Mouse (Mus musculus): Measurements from ENCODE around the gene Slc23a3. TPM values are rescaled to one million over a fixed set of nuclear protein-coding genes. Genes with fewer than 3 reads are reported as not detected.
A peak's percentile ranks its signal among the peaks of the same experiment; 100 is the strongest.

The Slc23a3 gene
- polyA plus RNA-seq, 1 experiment from 2014 or later, result 0.72 TPM

DNA sequence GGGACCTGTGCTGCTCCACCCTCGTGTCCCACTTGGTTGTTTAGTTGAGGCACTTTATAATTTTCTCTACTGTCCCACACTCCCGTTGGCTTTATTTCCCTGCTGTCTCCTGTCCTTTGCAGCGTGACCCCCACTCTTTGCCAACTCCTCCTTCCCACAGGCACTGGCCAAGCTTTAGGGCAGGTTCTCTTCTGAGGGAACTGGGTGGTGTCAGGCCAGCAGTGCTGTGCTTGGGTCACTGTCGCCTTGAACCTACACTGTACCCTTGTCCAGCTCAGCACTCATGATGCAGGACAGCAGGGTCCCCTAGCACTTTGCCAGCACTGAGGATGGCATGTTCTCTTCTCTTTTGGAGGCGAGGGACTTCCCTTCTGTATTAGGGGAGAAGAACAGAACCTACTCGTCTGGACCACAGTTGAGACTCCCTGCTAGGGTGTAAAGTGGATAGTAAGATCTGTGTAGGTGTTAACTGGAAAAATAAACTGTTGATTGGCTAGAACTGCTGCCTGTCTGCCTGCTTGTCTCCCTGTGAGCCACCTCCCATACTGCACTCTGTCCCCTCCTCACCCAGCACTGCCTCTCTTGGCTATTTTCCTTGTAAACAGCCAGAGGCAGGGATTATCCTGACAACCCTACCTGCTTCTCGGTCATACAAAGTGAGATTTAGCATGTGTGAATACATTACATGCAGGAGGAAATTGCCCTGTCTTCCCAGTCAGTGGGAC is 13.9 kb upstream of the Slc23a3 start:
- Histone ChIP-seq H3K9ac (ENCODE audit: low read length) (no peak overlapping the region), H3K4me2 (ENCODE audit: low read length) (no peak overlapping the region), H3K4me1 (ENCODE audit: control insufficient read depth in 2 of 2, insufficient read depth in 2 of 2, low read length in 2 of 2) (peaks cover 0 to 9% of the 10 kb centered on the region in 2 experiments; a peak in 2 of 4 replicates), H3K4me3 (ENCODE audit: control insufficient read depth in 1 of 2, insufficient read depth in 1 of 2, low read depth in 1 of 2, low read length in 2 of 2) (no peak overlapping the region), H3K27me3 (ENCODE audit: control insufficient read depth, insufficient read depth, low read length) (no peaks in the 10 kb centered on the region), H3K9me3 (ENCODE audit: control insufficient read depth, low read length) (no peaks in the 10 kb centered on the region), H3K27ac (replicated peaks in 1 of 2; ENCODE audit: control insufficient read depth in 1 of 2, insufficient read depth in 1 of 2, low read depth in 2 of 2, low read length in 2 of 2) (no peak overlapping the region), H3K36me3 (ENCODE audit: control insufficient read depth, insufficient read depth, low read length) (peaks cover 56% of the 10 kb centered on the region)
- no peak for ATAC-seq (ENCODE audit: insufficient number of reproducible peaks, insufficient read depth, low FRiP score, low read depth)
- 63% methylated on average over 7 of the region's 7 CpGs for WGBS

DNA sequence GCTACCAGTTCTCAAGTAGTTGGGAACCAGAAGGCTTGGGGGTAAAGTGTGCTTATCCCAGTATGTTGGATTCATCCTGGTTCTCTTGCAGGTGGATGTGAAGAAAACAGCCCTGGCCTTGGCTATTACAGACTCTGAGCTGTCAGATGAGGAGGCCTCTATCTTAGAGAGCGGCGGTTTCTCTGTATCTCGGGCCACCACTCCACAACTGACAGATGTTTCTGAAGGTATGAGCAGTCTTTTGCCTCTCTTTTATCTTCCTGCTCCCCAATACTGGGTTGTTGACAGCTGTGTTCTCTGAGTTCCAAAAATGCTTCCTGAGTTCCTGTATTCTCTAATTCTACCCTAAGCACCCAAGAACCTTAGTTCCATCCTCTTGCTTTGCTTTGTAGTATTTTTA is 11.9 kb upstream of the Slc23a3 start:
- Histone ChIP-seq H3K4me1 (ENCODE audit: control insufficient read depth in 2 of 2, insufficient read depth in 2 of 2, low read length in 2 of 2) (peaks cover 5 to 18% of the 10 kb centered on the region in 2 experiments), H3K27ac (replicated peaks in 1 of 2; ENCODE audit: control insufficient read depth in 1 of 2, insufficient read depth in 1 of 2, low read depth in 2 of 2, low read length in 2 of 2) (no peak overlapping the region), H3K9ac (ENCODE audit: low read length) (no peak overlapping the region), H3K36me3 (ENCODE audit: control insufficient read depth, insufficient read depth, low read length) (peaks cover 56% of the 10 kb centered on the region), H3K4me3 (ENCODE audit: control insufficient read depth in 1 of 2, insufficient read depth in 1 of 2, low read depth in 1 of 2, low read length in 2 of 2) (no peak overlapping the region), H3K4me2 (ENCODE audit: low read length) (no peak overlapping the region), H3K27me3 (ENCODE audit: control insufficient read depth, insufficient read depth, low read length) (no peaks in the 10 kb centered on the region), H3K9me3 (ENCODE audit: control insufficient read depth, low read length) (no peaks in the 10 kb centered on the region)
- WGBS, result 89% methylated on average over 3 of the region's 3 CpGs
- ATAC-seq (ENCODE audit: insufficient number of reproducible peaks, insufficient read depth, low FRiP score, low read depth), result no peak

DNA sequence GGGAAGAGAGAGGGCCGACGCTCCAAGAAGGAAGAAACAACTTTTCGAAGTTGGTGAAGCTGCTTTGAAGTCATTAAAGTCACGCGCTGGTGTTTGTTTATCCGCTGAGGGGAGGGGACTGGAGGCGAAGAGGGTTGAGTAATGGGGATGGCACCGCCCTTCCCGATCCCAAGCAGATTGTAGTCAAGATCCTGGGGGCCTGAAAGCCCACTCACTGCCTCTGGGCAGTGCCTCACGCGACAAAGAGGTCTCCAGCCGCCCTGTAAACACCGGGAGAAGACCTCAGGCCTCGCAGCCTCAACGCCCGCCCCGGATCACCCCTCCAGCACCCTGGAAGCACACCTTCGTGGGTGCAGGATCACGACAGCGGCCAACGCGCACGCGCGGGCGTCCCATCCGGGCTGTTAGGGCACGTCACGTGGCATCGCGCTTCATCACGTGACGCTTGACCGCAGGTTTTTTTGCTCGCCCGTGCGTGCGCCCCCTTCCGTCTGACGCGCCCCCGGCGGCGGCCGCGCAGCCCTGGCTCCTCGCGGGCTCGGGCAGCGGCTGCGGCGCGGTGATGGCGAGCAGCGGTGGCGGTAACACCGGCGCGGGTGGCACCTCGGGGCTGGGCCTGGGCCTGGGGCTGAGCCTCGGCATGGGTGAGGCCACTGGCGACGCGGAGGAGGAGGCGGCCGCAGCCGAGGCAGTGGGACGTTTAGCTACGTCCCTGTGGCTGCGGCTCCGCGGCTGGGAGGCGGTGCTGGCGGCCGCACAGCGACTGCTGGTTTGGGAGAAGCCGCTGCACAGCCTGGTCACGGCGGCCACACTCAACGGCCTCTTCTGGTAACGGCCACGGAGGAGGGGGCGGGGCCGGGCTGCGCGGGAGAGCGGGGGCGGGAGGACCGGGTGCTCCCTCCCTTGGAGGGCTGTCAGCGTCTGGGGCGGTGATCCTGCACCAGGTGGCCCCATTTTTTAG is 8.9 kb upstream of the Slc23a3 start, which contains the start of the genes Cnppd1 and Retreg2:
Gene Cnppd1, minus strand, starts transcription at position 411 of the 961 bp plus-strand sequence.
Gene Retreg2, plus strand, starts transcription at position 478 of the 961 bp plus-strand sequence.
- H3K4me3 ChIP-seq (ENCODE audit: control insufficient read depth in 1 of 2, insufficient read depth in 1 of 2, low read depth in 1 of 2, low read length in 2 of 2), result peak within 1 kb of the TSS; percentile 84 to 90
- peaks cover 5 to 22% of the 10 kb centered on the region in 2 experiments for H3K4me1 ChIP-seq (ENCODE audit: control insufficient read depth in 2 of 2, insufficient read depth in 2 of 2, low read length in 2 of 2)
- H3K36me3 ChIP-seq (ENCODE audit: control insufficient read depth, insufficient read depth, low read length), result peaks cover 62% of the 10 kb centered on the region
- WGBS, result under 1% methylated on average over 83 of the region's 91 CpGs
- H3K9me3 ChIP-seq (ENCODE audit: control insufficient read depth, low read length), result no peaks in the 10 kb centered on the region
- peak within 1 kb of the TSS; percentile 93 to 94 for H3K27ac ChIP-seq (replicated peaks in 1 of 2; ENCODE audit: control insufficient read depth in 1 of 2, insufficient read depth in 1 of 2, low read depth in 2 of 2, low read length in 2 of 2)
- ATAC-seq (ENCODE audit: insufficient number of reproducible peaks, insufficient read depth, low FRiP score, low read depth), result peak; percentile 85
- peak within 1 kb of the TSS; percentile 95 for H3K9ac ChIP-seq (ENCODE audit: low read length)
- H3K27me3 ChIP-seq (ENCODE audit: control insufficient read depth, insufficient read depth, low read length), result no peaks in the 10 kb centered on the region
- peak within 1 kb of the TSS; percentile 87 for H3K4me2 ChIP-seq (ENCODE audit: low read length)

DNA sequence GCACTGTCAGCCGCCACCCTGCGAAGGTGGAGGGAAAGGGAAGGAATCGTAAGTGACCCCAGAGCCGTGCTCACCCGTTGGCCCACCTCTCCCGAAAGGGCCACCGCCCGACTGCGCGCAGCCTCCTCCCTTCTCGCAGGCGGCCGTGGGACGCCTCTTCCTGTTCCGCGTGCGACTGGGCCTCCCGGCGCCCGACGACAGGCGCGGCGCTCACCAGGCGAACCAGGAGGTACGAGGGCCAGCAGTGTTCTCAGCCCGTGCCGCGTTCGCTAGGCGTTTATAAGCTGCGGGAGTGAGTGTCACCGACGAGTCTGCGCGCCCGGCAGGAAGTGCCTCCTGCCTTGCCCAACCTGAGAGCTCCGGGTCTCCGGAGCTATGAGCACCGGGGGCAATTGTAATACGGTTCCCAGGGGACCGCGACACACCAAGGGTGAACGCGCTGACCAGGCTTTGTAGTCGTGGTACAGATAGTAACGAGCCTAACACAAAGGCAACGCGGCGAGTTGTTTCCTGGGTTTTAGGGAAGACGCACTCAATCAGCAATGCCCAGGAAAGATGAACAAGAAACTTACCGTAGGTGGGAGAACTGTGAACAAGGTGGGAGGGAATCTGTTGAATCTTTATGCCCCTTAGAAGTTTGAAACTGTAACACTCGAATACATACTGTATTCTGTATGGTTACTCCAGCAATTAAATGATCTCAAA is 7.9 kb upstream of the Slc23a3 start:
- peak overlapping the region; percentile 87 for H3K4me2 ChIP-seq (ENCODE audit: low read length)
- peak overlapping the region; percentile 84 to 90 for H3K4me3 ChIP-seq (ENCODE audit: control insufficient read depth in 1 of 2, insufficient read depth in 1 of 2, low read depth in 1 of 2, low read length in 2 of 2)
- H3K4me1 ChIP-seq (ENCODE audit: control insufficient read depth in 2 of 2, insufficient read depth in 2 of 2, low read length in 2 of 2), result peaks cover 5 to 22% of the 10 kb centered on the region in 2 experiments
- H3K27me3 ChIP-seq (ENCODE audit: control insufficient read depth, insufficient read depth, low read length), result no peaks in the 10 kb centered on the region
- H3K36me3 ChIP-seq (ENCODE audit: control insufficient read depth, insufficient read depth, low read length), result peaks cover 62% of the 10 kb centered on the region
- peak overlapping the region; percentile 78 to 94 for H3K27ac ChIP-seq (replicated peaks in 1 of 2; ENCODE audit: control insufficient read depth in 1 of 2, insufficient read depth in 1 of 2, low read depth in 2 of 2, low read length in 2 of 2)
- under 1% methylated on average over 51 of the region's 53 CpGs for WGBS
- ATAC-seq (ENCODE audit: insufficient number of reproducible peaks, insufficient read depth, low FRiP score, low read depth), result peak; percentile 14; the same call in 1 of the 2 replicates
- H3K9ac ChIP-seq (ENCODE audit: low read length), result peak overlapping the region; percentile 95
- H3K9me3 ChIP-seq (ENCODE audit: control insufficient read depth, low read length), result no peaks in the 10 kb centered on the region

DNA sequence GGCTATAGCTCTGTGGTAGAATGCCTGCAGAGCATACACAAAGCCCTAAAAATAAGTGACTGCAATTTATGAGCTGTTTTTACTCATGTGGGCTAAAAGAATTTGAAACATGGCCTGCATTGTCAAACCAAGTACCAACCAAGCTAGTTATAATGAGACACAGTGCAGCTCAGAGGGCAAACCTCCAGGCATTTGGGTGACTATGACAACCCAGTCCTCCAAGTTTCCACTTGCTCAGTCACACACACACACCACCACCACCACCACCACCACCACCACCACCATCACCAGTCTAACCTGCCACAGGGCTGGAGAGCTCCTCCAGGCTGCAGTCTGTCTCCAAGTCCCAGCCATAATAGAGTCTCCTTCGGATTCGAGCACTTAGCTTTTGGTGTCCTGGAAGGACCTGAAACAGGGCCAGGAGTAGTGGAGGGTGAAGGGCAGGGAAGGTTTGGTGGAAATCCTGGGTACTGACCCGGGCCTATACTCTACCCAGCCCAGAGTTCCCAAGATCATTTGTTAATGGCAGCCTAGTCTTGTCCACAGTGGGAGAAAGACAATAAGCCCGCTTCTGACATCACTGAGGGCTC is 7.0 kb upstream of the Slc23a3 start:
- WGBS, result 71% methylated on average over 4 of the region's 4 CpGs
- H3K36me3 ChIP-seq (ENCODE audit: control insufficient read depth, insufficient read depth, low read length), result peaks cover 62% of the 10 kb centered on the region
- H3K4me3 ChIP-seq (ENCODE audit: control insufficient read depth in 1 of 2, insufficient read depth in 1 of 2, low read depth in 1 of 2, low read length in 2 of 2), result peak overlapping the region; percentile 84 to 90
- no peaks in the 10 kb centered on the region for H3K27me3 ChIP-seq (ENCODE audit: control insufficient read depth, insufficient read depth, low read length)
- H3K9ac ChIP-seq (ENCODE audit: low read length), result peak overlapping the region; percentile 95
- no peak for ATAC-seq (ENCODE audit: insufficient number of reproducible peaks, insufficient read depth, low FRiP score, low read depth)
- H3K4me1 ChIP-seq (ENCODE audit: control insufficient read depth in 2 of 2, insufficient read depth in 2 of 2, low read length in 2 of 2), result peaks cover 5 to 22% of the 10 kb centered on the region in 2 experiments
- no peaks in the 10 kb centered on the region for H3K9me3 ChIP-seq (ENCODE audit: control insufficient read depth, low read length)
- H3K4me2 ChIP-seq (ENCODE audit: low read length), result peak overlapping the region; percentile 87
- H3K27ac ChIP-seq (replicated peaks in 1 of 2; ENCODE audit: control insufficient read depth in 1 of 2, insufficient read depth in 1 of 2, low read depth in 2 of 2, low read length in 2 of 2), result peak overlapping the region; percentile 78 to 94; a peak in 3 of 4 replicates

DNA sequence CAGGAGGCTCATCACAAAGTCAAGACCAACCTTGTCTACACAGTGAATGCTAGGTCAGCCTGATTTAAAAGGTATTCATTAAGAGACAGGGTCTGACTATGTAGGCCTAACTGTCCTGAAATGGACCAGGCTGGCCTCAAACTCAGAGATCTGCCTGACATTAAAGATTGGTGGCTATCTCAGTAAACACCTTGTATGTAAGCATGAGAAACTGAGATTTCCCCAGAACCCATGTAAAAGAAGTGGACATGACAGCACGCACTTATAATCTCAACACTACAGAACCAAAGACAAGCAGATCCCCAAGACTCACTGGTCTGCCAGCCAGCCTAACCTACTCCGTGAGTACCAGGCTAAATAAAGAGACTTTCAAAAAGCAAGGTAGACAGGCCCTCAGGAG is 4.8 kb upstream of the Slc23a3 start:
- H3K36me3 ChIP-seq (ENCODE audit: control insufficient read depth, insufficient read depth, low read length), result peaks cover 53% of the 10 kb centered on the region
- H3K4me2 ChIP-seq (ENCODE audit: low read length), result no peak overlapping the region
- H3K4me1 ChIP-seq (ENCODE audit: control insufficient read depth in 2 of 2, insufficient read depth in 2 of 2, low read length in 2 of 2), result peaks cover 5 to 16% of the 10 kb centered on the region in 2 experiments
- ATAC-seq (ENCODE audit: insufficient number of reproducible peaks, insufficient read depth, low FRiP score, low read depth), result no peak
- H3K27me3 ChIP-seq (ENCODE audit: control insufficient read depth, insufficient read depth, low read length), result no peaks in the 10 kb centered on the region
- H3K9ac ChIP-seq (ENCODE audit: low read length), result no peak overlapping the region
- 87% methylated on average over 2 of the region's 2 CpGs for WGBS
- no peak overlapping the region for H3K4me3 ChIP-seq (ENCODE audit: control insufficient read depth in 1 of 2, insufficient read depth in 1 of 2, low read depth in 1 of 2, low read length in 2 of 2)
- no peaks in the 10 kb centered on the region for H3K9me3 ChIP-seq (ENCODE audit: control insufficient read depth, low read length)
- no peak overlapping the region for H3K27ac ChIP-seq (replicated peaks in 1 of 2; ENCODE audit: control insufficient read depth in 1 of 2, insufficient read depth in 1 of 2, low read depth in 2 of 2, low read length in 2 of 2)

DNA sequence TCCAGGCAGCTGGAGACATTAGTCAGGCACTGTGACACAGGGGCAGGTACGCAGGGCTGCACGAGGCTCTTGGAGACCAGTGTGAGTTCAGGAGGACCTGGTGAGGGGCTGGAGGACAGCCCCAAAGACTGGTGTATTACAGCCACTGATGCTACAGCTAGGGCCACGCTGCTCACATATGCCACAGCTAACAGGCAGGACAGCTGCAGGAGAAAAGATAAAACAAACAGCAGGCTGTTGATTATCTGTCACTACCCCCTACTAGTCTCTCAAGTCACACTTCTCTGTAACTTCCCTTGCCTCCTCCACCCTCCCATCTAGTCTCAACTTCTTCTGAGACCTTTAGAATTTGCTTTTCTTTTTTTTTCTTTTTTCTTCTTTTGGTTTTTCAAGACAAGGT is 3.0 kb upstream of the Slc23a3 start:
- H3K4me3 ChIP-seq (ENCODE audit: control insufficient read depth in 1 of 2, insufficient read depth in 1 of 2, low read depth in 1 of 2, low read length in 2 of 2), result no peak overlapping the region
- no peak for ATAC-seq (ENCODE audit: insufficient number of reproducible peaks, insufficient read depth, low FRiP score, low read depth)
- H3K4me1 ChIP-seq (ENCODE audit: control insufficient read depth in 2 of 2, insufficient read depth in 2 of 2, low read length in 2 of 2), result peaks cover 5 to 10% of the 10 kb centered on the region in 2 experiments
- H3K36me3 ChIP-seq (ENCODE audit: control insufficient read depth, insufficient read depth, low read length), result peaks cover 53% of the 10 kb centered on the region
- H3K4me2 ChIP-seq (ENCODE audit: low read length), result no peak overlapping the region
- WGBS, result 40% methylated on average over 3 of the region's 3 CpGs
- H3K27me3 ChIP-seq (ENCODE audit: control insufficient read depth, insufficient read depth, low read length), result no peaks in the 10 kb centered on the region
- H3K9me3 ChIP-seq (ENCODE audit: control insufficient read depth, low read length), result no peaks in the 10 kb centered on the region
- H3K9ac ChIP-seq (ENCODE audit: low read length), result no peak overlapping the region
- no peak overlapping the region for H3K27ac ChIP-seq (replicated peaks in 1 of 2; ENCODE audit: control insufficient read depth in 1 of 2, insufficient read depth in 1 of 2, low read depth in 2 of 2, low read length in 2 of 2)
